10 mouse cellular contexts compared by ENCODE assay signal in genomic region chr17:3206527-3207398, GRCm38 (mm10).
A peak's percentile ranks its signal among the peaks of the same experiment; 100 is the strongest.
DNase-seq lines count a peak whose midpoint lies in the region; ATAC-seq and TF ChIP-seq lines count a peak whose summit lies in the region.
"Had no signal": no experiment of that assay in that cellular context is flagged by ENCODE, and none has a peak within 500 bp of the region (broad histone marks: within the 10 kb centered on the region; RNA-seq: fewer than 3 reads in every experiment).

No protein-coding gene starts in this region.

- peak; percentile 27; the same call in 1 of the 2 replicates for ATAC-seq in hindbrain, embryonic 16.5 days
- no peak for ATAC-seq in hindbrain, embryonic 11.5 days (ENCODE audit: low FRiP score)
- 0 out of 2 replicates have a peak, but pooled peaks have one; percentile 15 for ATAC-seq in intestine, postnatal 0 days

- DNase-seq in hindbrain, embryonic 11.5 days (ENCODE audit: low spot score), result no peak
- DNase-seq in cerebellum, postnatal 36 days, result peak; percentile 25 to 27
- DNase-seq in lung, postnatal 36 days, result peak; percentile 44
- no peak for DNase-seq in embryo, embryonic 10.5 days (ENCODE audit: low spot score)
- DNase-seq in left cerebral cortex, adult 8-10 months (ENCODE audit: low spot score in 2 of 2), result no peak
- no peak for DNase-seq in layer of hippocampus, adult 18-20 months (ENCODE audit: low spot score in 2 of 2)
- DNase-seq: right cerebral cortex, postnatal 4 days had no signal

- no peaks in the 10 kb centered on the region for H3K36me3 ChIP-seq in hindbrain, embryonic 16.5 days (ENCODE audit: control insufficient read depth, insufficient read depth, low read length)
- no peaks in the 10 kb centered on the region for H3K36me3 ChIP-seq in hindbrain, embryonic 11.5 days (ENCODE audit: control insufficient read depth, insufficient read depth, low read length)
- peaks cover 9% of the 10 kb centered on the region for H3K36me3 ChIP-seq in intestine, postnatal 0 days (ENCODE audit: control insufficient read depth, insufficient read depth)

- H3K4me1 ChIP-seq in hindbrain, embryonic 16.5 days (ENCODE audit: control insufficient read depth, insufficient read depth, low read depth, low read length), result no peaks in the 10 kb centered on the region
- no peaks in the 10 kb centered on the region for H3K4me1 ChIP-seq in hindbrain, embryonic 11.5 days (replicated peaks; ENCODE audit: control insufficient read depth, insufficient read depth, low read length)
- no peaks in the 10 kb centered on the region for H3K4me1 ChIP-seq in intestine, postnatal 0 days (replicated peaks; ENCODE audit: control insufficient read depth, insufficient read depth, low read length)
- H3K4me1 ChIP-seq: midbrain, embryonic 12.5 days had no signal

- no peak overlapping the region for H3K4me3 ChIP-seq in hindbrain, embryonic 16.5 days (ENCODE audit: low read length)
- no peak overlapping the region for H3K4me3 ChIP-seq in hindbrain, embryonic 11.5 days (ENCODE audit: low read depth, low read length)
- H3K4me3 ChIP-seq in intestine, postnatal 0 days (ENCODE audit: low read depth, low read length), result no peak overlapping the region
- H3K4me3 ChIP-seq: midbrain, embryonic 12.5 days had no signal

- no peak overlapping the region for H3K27ac ChIP-seq in hindbrain, embryonic 16.5 days (ENCODE audit: low read depth, low read length)
- no peak overlapping the region for H3K27ac ChIP-seq in hindbrain, embryonic 11.5 days (ENCODE audit: low read depth, low read length)
- no peak overlapping the region for H3K27ac ChIP-seq in intestine, postnatal 0 days (ENCODE audit: low read depth, low read length)
- H3K27ac ChIP-seq: midbrain, embryonic 12.5 days had no signal

- H3K9me3 ChIP-seq in hindbrain, embryonic 16.5 days (ENCODE audit: control insufficient read depth, low read length), result no peaks in the 10 kb centered on the region
- no peaks in the 10 kb centered on the region for H3K9me3 ChIP-seq in hindbrain, embryonic 11.5 days (ENCODE audit: control insufficient read depth, low read length)
- no peaks in the 10 kb centered on the region for H3K9me3 ChIP-seq in intestine, postnatal 0 days (ENCODE audit: control insufficient read depth)
- H3K9me3 ChIP-seq: midbrain, embryonic 12.5 days had no signal

- no peak overlapping the region for H3K4me2 ChIP-seq in hindbrain, embryonic 16.5 days (ENCODE audit: low read length)
- no peak overlapping the region for H3K4me2 ChIP-seq in hindbrain, embryonic 11.5 days (replicated peaks; ENCODE audit: low read depth, low read length)
- no peak overlapping the region for H3K4me2 ChIP-seq in intestine, postnatal 0 days (replicated peaks; ENCODE audit: low read depth)
- H3K4me2 ChIP-seq: midbrain, embryonic 12.5 days had no signal

- WGBS in hindbrain, embryonic 16.5 days, result 58% methylated on average over 2 of the region's 2 CpGs
- WGBS in hindbrain, embryonic 11.5 days, result 79% methylated on average over 2 of the region's 2 CpGs
- WGBS in intestine, postnatal 0 days, result 28% methylated on average over 2 of the region's 2 CpGs

- H3K9ac ChIP-seq in hindbrain, embryonic 16.5 days (ENCODE audit: low read depth, low read length), result no peak overlapping the region
- no peak overlapping the region for H3K9ac ChIP-seq in hindbrain, embryonic 11.5 days (ENCODE audit: low read depth, low read length)
- H3K9ac ChIP-seq in intestine, postnatal 0 days (ENCODE audit: low read depth, low read length), result no peak overlapping the region
- H3K9ac ChIP-seq: midbrain, embryonic 12.5 days had no signal

- H3K27me3 ChIP-seq in hindbrain, embryonic 16.5 days (replicated peaks; ENCODE audit: control insufficient read depth, insufficient read depth, low read length), result no peaks in the 10 kb centered on the region
- H3K27me3 ChIP-seq in hindbrain, embryonic 11.5 days (ENCODE audit: control insufficient read depth, insufficient read depth, low read length), result no peaks in the 10 kb centered on the region
- H3K27me3 ChIP-seq in intestine, postnatal 0 days (replicated peaks; ENCODE audit: control insufficient read depth, insufficient read depth, low read length), result no peaks in the 10 kb centered on the region
- H3K27me3 ChIP-seq: midbrain, embryonic 12.5 days had no signal

- TF ChIP-seq CTCF in intestine, postnatal 0 days (IDR thresholded peaks at IDR 0.05; ENCODE audit: low read depth), result no peak

Comparison
In these comparisons a context has a peak if more than half of its experiments do, and no peak if none do; other contexts are left out.
1. DNase-seq: peak in cerebellum, postnatal 36 days (2 of 2) and lung, postnatal 36 days (single experiment); none in hindbrain, embryonic 11.5 days (single experiment), embryo, embryonic 10.5 days (single experiment), left cerebral cortex, adult 8-10 months (0 of 2) and layer of hippocampus, adult 18-20 months (0 of 2).